Mouse (Mus musculus) hindbrain, embryonic 12.5 days (tissue): Measurements from ENCODE around the gene Adamtsl1. TPM values are rescaled to one million over a fixed set of nuclear protein-coding genes. Genes with fewer than 3 reads are reported as not detected.

Source experiments
- ATAC-seq: fragments of 200-750 bp; cut with Nextera tagmentation; 2 replicates; pipeline ENCODE4 v1.8.0; 2017; ENCODE audit warnings: moderate TSS enrichment; ENCODE audit not compliant: low FRiP score
- H3K27ac ChIP-seq: fragments of 300-500 bp; sonication (generic); 2 replicates; pipeline ENCODE4 v1.5.1; 2016; ENCODE audit warnings: mild to moderate bottlenecking
- H3K27me3 ChIP-seq: fragments of 300-500 bp; sonication (generic); 2 replicates; pipeline ENCODE4 v1.6.1; 2016; ENCODE audit warnings: mild to moderate bottlenecking
- H3K36me3 ChIP-seq: fragments of 300-500 bp; sonication (generic); 2 replicates; pipeline ENCODE4 v1.6.1; 2016; ENCODE audit warnings: mild to moderate bottlenecking
- H3K4me1 ChIP-seq: fragments of 300-500 bp; sonication (generic); 2 replicates; pipeline ENCODE4 v1.6.1; 2016
- H3K4me2 ChIP-seq: fragments of 300-500 bp; sonication (generic); replicated peaks from 2 replicates; pipeline ENCODE4 v1.6.1; 2016; ENCODE audit warnings: mild to moderate bottlenecking
- H3K4me3 ChIP-seq: fragments of 300-500 bp; sonication (generic); 2 replicates; pipeline ENCODE4 v1.5.1; 2016; ENCODE audit warnings: mild to moderate bottlenecking
- H3K9ac ChIP-seq: fragments of 300-500 bp; sonication (generic); 2 replicates; pipeline ENCODE4 v1.6.1; 2016; ENCODE audit warnings: mild to moderate bottlenecking, moderate library complexity
- H3K9me3 ChIP-seq: fragments of 300-500 bp; sonication (generic); replicated peaks from 2 replicates; pipeline ENCODE4 v1.6.1; 2016; ENCODE audit warnings: mild to moderate bottlenecking
- whole genome bisulfite sequencing: fragments of 180-500 bp; shearing (Covaris S2); methylation state at CpG from one replicate; pipeline ENCODE4 v1.1.7; 2016; 5-methylcytosine and 5-hydroxymethylcytosine counted together
- polyA plus RNA-seq: library from polyadenylated mRNA; unstranded; fragments of >200 nt; fragmentation: Nextera tagmentation; extraction: Ambion mirVana; gene quantifications from 2 replicates; pipeline ENCODE4 v1.2.1, GENCODE M21; 2016

The Adamtsl1 gene
- polyA plus RNA-seq, 1 experiment from 2014 or later: 28.0 TPM

DNA sequence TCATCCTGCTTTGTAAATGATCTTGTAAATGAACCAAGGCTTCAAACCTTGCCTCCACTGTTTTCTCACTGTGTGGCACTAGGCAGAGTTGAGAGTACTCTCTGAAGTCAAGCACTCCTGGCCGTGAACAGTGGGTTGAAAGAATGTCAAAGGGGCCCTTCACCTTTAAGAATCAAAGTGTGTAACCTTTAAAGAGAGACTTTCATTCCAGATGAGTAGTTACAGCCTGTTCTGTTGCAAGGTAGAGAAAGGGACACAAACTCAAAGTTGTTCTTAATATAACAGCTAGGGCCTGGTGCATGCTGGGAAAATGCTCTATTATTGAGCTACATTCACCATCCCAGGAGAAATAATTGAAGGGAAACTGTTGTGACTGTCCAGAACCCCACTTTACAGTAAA is 589.2 kb downstream of the Adamtsl1 start:
- ATAC-seq: no peak
- H3K4me1 ChIP-seq: no peaks in the 10 kb centered on the region
- no peaks in the 10 kb centered on the region for H3K9me3 ChIP-seq
- H3K9ac ChIP-seq: no peak overlapping the region
- no peaks in the 10 kb centered on the region for H3K27me3 ChIP-seq
- 66% methylated on average over 1 of the region's 1 CpGs for WGBS
- H3K27ac ChIP-seq: no peak overlapping the region
- no peaks in the 10 kb centered on the region for H3K36me3 ChIP-seq
- no peak overlapping the region for H3K4me3 ChIP-seq
- no peak overlapping the region for H3K4me2 ChIP-seq

DNA sequence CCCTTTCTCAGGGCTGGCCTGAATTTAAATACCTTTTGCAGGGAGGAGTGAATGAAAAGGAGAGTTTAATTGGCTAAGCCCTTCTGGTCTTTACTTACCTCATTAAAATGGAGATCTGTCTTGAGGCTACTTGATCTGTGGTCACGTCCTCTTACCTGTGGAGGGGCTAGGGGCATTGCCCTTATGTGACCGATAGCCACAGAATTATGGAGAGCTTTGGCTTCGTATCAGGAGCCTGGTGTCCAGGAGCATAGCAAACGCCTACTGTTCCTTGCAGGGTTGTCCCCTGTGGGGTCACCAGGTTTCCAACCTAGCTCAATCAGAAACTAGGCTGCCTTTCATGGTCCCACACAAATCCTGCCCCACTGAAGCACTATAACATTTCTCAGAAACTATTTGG is 594.4 kb downstream of the Adamtsl1 start:
- H3K27me3 ChIP-seq: no peaks in the 10 kb centered on the region
- 92% methylated on average over 4 of the region's 4 CpGs for WGBS
- no peaks in the 10 kb centered on the region for H3K4me1 ChIP-seq
- no peaks in the 10 kb centered on the region for H3K36me3 ChIP-seq
- H3K27ac ChIP-seq: no peak overlapping the region
- H3K9me3 ChIP-seq: no peaks in the 10 kb centered on the region
- no peak overlapping the region for H3K4me3 ChIP-seq
- ATAC-seq: no peak
- H3K9ac ChIP-seq: no peak overlapping the region
- H3K4me2 ChIP-seq: no peak overlapping the region

DNA sequence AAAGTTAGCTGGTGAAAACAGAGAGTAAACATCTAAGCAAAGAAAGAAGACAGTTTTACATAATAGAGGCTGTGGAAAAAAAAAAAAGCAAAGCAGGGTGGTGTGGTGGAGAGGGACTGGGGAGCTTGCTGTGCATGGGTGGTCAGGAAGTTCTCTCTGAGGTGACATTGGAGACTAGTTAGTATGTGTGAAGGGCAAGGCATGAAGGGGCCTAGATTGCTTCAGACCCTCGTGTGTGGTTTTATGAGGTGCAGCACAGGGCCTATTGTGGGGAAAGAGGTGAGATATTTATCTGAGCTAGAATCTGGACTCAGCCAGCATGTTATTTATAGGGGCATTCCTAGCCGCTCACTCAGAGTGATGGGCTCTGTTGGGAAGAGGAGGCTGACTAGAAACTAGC is 605.1 kb downstream of the Adamtsl1 start:
- WGBS: 78% methylated on average over 2 of the region's 2 CpGs
- no peak for ATAC-seq

DNA sequence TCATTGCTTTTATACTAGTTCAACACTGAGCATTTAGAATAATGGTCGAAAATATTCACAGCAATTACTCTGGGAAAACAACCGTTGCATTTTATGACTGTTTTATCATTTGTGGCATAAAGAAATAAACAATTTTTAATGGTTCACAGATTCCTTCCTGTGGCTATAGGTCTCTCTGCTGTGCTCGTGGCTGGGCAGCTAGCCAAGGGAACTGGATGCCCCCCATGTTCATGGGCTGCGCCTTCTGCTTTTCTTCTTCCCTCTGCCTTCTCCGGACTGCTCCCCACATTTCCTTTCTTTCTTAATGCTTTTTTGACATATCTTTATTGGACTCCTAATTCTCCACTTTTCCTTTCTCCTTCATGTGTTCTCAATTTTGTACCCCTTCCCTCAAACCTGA is 608.5 kb downstream of the Adamtsl1 start:
- no peak for ATAC-seq
- no peak overlapping the region for H3K4me2 ChIP-seq
- no peaks in the 10 kb centered on the region for H3K36me3 ChIP-seq
- peaks cover 5% of the 10 kb centered on the region; the same call in 1 of the 2 replicates for H3K4me1 ChIP-seq
- H3K27ac ChIP-seq: no peak overlapping the region
- no peak overlapping the region for H3K9ac ChIP-seq
- H3K27me3 ChIP-seq: no peaks in the 10 kb centered on the region
- no peaks in the 10 kb centered on the region for H3K9me3 ChIP-seq
- no peak overlapping the region for H3K4me3 ChIP-seq
- 72% methylated on average over 5 of the region's 5 CpGs for WGBS

More for the DNA sequence above, 605.1 kb downstream of the Adamtsl1 start:
- no peak overlapping the region for H3K27ac ChIP-seq
- no peaks in the 10 kb centered on the region for H3K36me3 ChIP-seq
- no peak overlapping the region for H3K4me3 ChIP-seq
- no peaks in the 10 kb centered on the region for H3K4me1 ChIP-seq
- no peak overlapping the region for H3K9ac ChIP-seq
- H3K4me2 ChIP-seq: no peak overlapping the region
- H3K9me3 ChIP-seq: no peaks in the 10 kb centered on the region
- H3K27me3 ChIP-seq: no peaks in the 10 kb centered on the region

GRCm38 (mm10) chr4:86124374-86124773 is 610.4 kb downstream of the Adamtsl1 start:
- no peak for ATAC-seq
- WGBS: 61% methylated on average over 3 of the region's 3 CpGs
- H3K27ac ChIP-seq: no peak overlapping the region
- H3K36me3 ChIP-seq: no peaks in the 10 kb centered on the region
- H3K4me2 ChIP-seq: no peak overlapping the region
- no peak overlapping the region for H3K9ac ChIP-seq
- H3K27me3 ChIP-seq: no peaks in the 10 kb centered on the region
- no peaks in the 10 kb centered on the region for H3K9me3 ChIP-seq
- H3K4me1 ChIP-seq: peaks cover 5% of the 10 kb centered on the region; the same call in 1 of the 2 replicates
- no peak overlapping the region for H3K4me3 ChIP-seq

DNA sequence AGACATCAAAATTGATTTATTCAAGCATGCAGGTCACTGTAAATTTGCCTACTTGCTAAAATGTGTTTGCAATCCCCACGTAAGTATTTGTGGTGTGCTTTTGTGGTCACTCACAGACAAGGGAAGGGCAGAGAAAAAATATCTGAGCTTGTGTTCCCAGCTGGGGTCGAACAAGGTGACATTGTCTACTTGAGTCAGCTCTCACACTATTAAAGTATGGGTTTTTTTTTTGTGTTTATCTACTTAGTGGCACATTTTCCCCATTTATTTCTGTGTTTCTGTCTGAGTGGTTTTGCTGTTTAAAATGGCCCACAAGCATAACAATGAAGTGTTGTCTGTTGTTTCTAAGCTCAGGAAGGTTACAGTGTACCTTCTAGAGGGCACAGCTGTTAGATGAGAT is 612.7 kb downstream of the Adamtsl1 start:
- Histone ChIP-seq H3K9me3 (no peaks in the 10 kb centered on the region), H3K4me2 (no peak overlapping the region), H3K36me3 (no peaks in the 10 kb centered on the region), H3K27me3 (no peaks in the 10 kb centered on the region), H3K4me3 (no peak overlapping the region), H3K4me1 (peaks cover 5% of the 10 kb centered on the region; the same call in 1 of the 2 replicates), H3K9ac (no peak overlapping the region), H3K27ac (no peak overlapping the region)
- 74% methylated on average over 2 of the region's 2 CpGs for WGBS
- ATAC-seq: no peak

DNA sequence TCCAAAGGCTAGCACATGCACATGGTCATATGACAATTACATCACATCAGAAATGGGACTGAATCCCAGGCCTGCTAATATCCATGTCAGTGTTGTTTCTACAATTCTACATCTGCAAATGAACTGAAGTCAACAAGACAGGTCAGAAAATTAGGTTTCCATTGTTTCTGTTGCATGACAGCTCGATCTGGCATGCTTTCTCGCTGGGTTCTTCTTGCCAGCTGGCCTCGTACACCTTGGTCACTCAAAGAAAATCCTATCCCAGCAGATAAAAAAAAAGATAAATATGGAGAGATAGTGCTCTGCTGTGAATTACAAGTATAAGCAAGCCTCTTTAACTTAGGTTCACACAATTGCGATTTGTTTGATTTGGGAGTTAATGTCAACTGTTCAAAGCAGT is 644.6 kb downstream of the Adamtsl1 start:
- Histone ChIP-seq H3K36me3 (no peaks in the 10 kb centered on the region), H3K9ac (no peak overlapping the region), H3K27ac (no peak overlapping the region), H3K27me3 (no peaks in the 10 kb centered on the region), H3K4me3 (no peak overlapping the region), H3K4me1 (no peaks in the 10 kb centered on the region), H3K9me3 (no peaks in the 10 kb centered on the region), H3K4me2 (no peak overlapping the region)
- 90% methylated on average over 4 of the region's 4 CpGs for WGBS
- no peak for ATAC-seq

DNA sequence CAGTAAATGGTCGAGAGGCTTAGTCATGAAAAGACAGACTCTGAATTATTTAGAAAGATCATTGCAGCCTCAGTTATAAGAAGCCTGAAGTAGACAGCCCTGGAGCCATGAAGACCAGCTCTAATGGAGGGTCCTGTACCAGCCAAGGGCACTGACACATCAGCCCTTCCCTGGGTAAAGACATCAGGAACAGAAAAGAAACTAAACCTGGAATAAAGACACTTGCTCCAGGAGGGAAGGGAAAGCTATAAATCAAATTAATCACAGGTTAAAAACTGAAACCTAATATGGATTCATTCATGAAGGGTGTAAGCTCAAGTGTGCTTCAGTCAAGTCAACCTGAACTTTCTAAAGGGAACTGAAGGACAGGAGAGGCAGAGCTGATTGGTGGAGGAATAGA is 645.4 kb downstream of the Adamtsl1 start:
- no peak overlapping the region for H3K4me2 ChIP-seq
- no peak for ATAC-seq
- H3K9me3 ChIP-seq: no peaks in the 10 kb centered on the region
- H3K27ac ChIP-seq: no peak overlapping the region
- no peaks in the 10 kb centered on the region for H3K4me1 ChIP-seq
- no peaks in the 10 kb centered on the region for H3K27me3 ChIP-seq
- no peaks in the 10 kb centered on the region for H3K36me3 ChIP-seq
- H3K9ac ChIP-seq: no peak overlapping the region
- 53% methylated on average over 1 of the region's 1 CpGs for WGBS
- no peak overlapping the region for H3K4me3 ChIP-seq

- Histone ChIP-seq H3K4me2 (no peak overlapping the region), H3K27ac (no peak overlapping the region), H3K36me3 (no peaks in the 10 kb centered on the region), H3K27me3 (no peaks in the 10 kb centered on the region), H3K4me3 (no peak overlapping the region), H3K9me3 (0 out of 2 replicates have a peak, but pooled peaks cover 3% of the 10 kb centered on the region), H3K9ac (no peak overlapping the region), H3K4me1 (peaks cover 7% of the 10 kb centered on the region; the same call in 1 of the 2 replicates)
- ATAC-seq: peak; percentile 69
- 46% methylated on average over 10 of the region's 10 CpGs for WGBS
Observed at GRCm38 (mm10) chr4:86170763-86171162, 656.8 kb downstream of the Adamtsl1 start.

DNA sequence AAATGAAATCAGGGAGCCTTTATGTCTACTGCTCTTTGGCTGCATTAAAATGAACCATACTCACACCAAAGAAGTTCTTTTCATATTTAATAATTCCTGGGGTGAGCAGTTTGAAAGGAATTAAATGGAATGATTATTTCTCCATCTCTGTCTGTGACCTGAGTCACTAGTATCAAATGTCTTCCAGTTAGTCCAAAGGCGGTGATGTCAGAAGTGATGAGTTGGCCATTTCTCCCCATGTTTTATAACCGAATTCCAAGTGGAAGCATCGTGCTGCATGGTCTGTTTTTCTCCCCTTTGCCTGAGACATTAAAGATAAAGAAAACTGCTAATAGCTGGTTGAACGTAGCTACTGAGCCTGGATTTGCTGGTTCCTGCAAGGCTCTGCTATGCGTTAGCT is 657.5 kb downstream of the Adamtsl1 start:
- Histone ChIP-seq H3K4me3 (no peak overlapping the region), H3K36me3 (no peaks in the 10 kb centered on the region), H3K27ac (no peak overlapping the region), H3K4me1 (peaks cover 7% of the 10 kb centered on the region; the same call in 1 of the 2 replicates), H3K4me2 (no peak overlapping the region), H3K27me3 (no peaks in the 10 kb centered on the region), H3K9ac (no peak overlapping the region), H3K9me3 (0 out of 2 replicates have a peak, but pooled peaks cover 3% of the 10 kb centered on the region)
- no peak for ATAC-seq
- WGBS: 68% methylated on average over 5 of the region's 5 CpGs

DNA sequence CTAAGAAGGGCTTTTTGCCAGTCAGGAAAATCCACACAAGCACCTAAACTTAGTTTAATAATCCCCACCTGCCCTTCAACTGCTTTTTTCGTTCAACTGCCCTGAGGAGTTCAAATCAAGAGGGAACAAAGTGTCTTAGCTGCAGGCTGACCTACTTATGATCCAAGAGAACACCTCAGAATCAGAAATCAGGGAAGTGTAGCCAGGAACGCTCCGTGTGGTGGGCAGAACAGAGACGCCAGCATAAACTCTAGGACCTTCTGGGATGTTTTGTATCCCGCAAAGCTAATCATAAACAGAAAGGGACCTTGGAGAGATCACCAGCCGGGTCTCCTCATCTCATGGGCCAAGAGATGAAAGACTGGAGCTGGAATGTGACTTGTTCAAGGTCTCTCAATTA is 663.5 kb downstream of the Adamtsl1 start:
- Histone ChIP-seq H3K4me2 (no peak overlapping the region), H3K9ac (no peak overlapping the region), H3K27me3 (no peaks in the 10 kb centered on the region), H3K27ac (no peak overlapping the region), H3K9me3 (no peaks in the 10 kb centered on the region), H3K4me3 (no peak overlapping the region), H3K36me3 (no peaks in the 10 kb centered on the region), H3K4me1 (0 out of 2 replicates have a peak, but pooled peaks cover 3% of the 10 kb centered on the region)
- no peak for ATAC-seq
- WGBS: 87% methylated on average over 6 of the region's 6 CpGs

DNA sequence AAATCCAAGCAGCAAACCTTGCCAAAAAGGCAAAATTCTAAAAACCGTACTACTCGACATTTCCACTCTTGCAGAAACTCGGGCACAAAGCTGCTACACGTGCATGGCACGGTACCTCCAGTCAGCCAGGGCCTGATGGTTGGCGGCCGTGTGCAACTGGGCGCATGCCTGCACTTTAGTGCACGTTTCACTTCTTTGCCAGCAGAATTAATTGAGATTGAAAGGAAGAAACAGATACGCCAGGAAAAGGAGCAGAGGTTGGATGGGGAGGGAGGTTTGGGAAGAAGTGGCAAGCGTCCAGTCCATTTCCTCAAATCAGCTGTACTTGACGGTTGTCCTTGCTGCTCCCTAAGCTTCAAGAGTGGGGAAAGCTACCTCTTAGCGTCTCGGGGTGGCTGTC is 664.1 kb downstream of the Adamtsl1 start:
- Histone ChIP-seq H3K4me2 (no peak overlapping the region), H3K4me3 (no peak overlapping the region), H3K27me3 (no peaks in the 10 kb centered on the region), H3K9me3 (no peaks in the 10 kb centered on the region), H3K27ac (no peak overlapping the region), H3K36me3 (no peaks in the 10 kb centered on the region), H3K9ac (no peak overlapping the region), H3K4me1 (0 out of 2 replicates have a peak, but pooled peaks cover 3% of the 10 kb centered on the region)
- 84% methylated on average over 14 of the region's 14 CpGs for WGBS
- no peak for ATAC-seq

- H3K4me1 ChIP-seq: peaks cover 13% of the 10 kb centered on the region
- H3K9me3 ChIP-seq: no peaks in the 10 kb centered on the region
- H3K4me3 ChIP-seq: no peak overlapping the region
- H3K27ac ChIP-seq: peak overlapping the region; percentile 32; the same call in 1 of the 2 replicates
- no peaks in the 10 kb centered on the region for H3K27me3 ChIP-seq
- ATAC-seq: peak; percentile 96
- H3K4me2 ChIP-seq: no peak overlapping the region
- H3K36me3 ChIP-seq: no peaks in the 10 kb centered on the region
- 20% methylated on average over 1 of the region's 1 CpGs for WGBS
- H3K9ac ChIP-seq: no peak overlapping the region
Observed at GRCm38 (mm10) chr4:86183701-86184173, 669.8 kb downstream of the Adamtsl1 start.
